Comparison of ENCODE assay signal across 8 mouse cellular contexts in the genomic region with DNA sequence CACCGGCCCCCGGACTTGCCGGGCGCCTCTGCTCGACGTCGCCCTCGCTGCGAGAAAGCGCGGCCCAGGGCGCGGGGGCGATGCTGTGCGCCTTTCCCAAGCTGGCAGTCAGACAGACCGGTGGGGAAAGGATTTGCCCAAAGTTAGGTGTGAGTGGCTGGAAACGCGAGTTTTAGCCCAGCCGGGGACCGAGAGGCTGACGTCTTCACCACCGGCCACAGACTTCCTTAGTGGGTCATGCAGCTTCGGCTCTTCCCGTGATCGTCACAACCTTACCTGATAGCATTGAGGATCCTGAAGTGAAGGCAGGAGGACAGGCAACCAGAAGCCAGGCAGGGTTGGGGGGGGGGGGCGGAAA. TPM values are rescaled to one million over a fixed set of nuclear protein-coding genes. Genes with fewer than 3 reads are reported as not detected.
DNase-seq lines count a peak whose midpoint lies in the region; ATAC-seq and TF ChIP-seq lines count a peak whose summit lies in the region.

No protein-coding gene starts in this region.

- no peak for ATAC-seq in hindbrain, embryonic 13.5 days (ENCODE audit: low FRiP score)

- TF ChIP-seq CTCF in small intestine, adult 2 months (IDR thresholded peaks at IDR 0.05; ENCODE audit: extremely low read depth, insufficient read length, insufficient replicate concordance, low read depth, low read length) = no peak

- H3K4me1 ChIP-seq in heart, embryonic 10.5 days = peaks cover 14% of the 10 kb centered on the region
- peaks cover 26% of the 10 kb centered on the region for H3K4me1 ChIP-seq in hindbrain, embryonic 13.5 days (replicated peaks)
- H3K4me1 ChIP-seq in small intestine, adult 2 months (ENCODE audit: control insufficient read depth, insufficient read depth, insufficient read length, low read length) = peaks cover 7% of the 10 kb centered on the region

- H3K27me3 ChIP-seq in heart, embryonic 10.5 days (ENCODE audit: insufficient read depth, poor library complexity, severe bottlenecking) = no peaks in the 10 kb centered on the region
- H3K27me3 ChIP-seq in hindbrain, embryonic 13.5 days = no peaks in the 10 kb centered on the region
- no peaks in the 10 kb centered on the region for H3K27me3 ChIP-seq in small intestine, adult 2 months (ENCODE audit: control insufficient read depth, insufficient read depth, low read length)

- under 1% methylated on average over 26 of the region's 26 CpGs for WGBS in heart, embryonic 10.5 days
- under 1% methylated on average over 26 of the region's 26 CpGs for WGBS in hindbrain, embryonic 13.5 days
- WGBS in small intestine, adult 2 months = under 1% methylated on average over 26 of the region's 26 CpGs

- peak overlapping the region; percentile 90 for H3K27ac ChIP-seq in heart, embryonic 10.5 days
- H3K27ac ChIP-seq in hindbrain, embryonic 13.5 days = peak overlapping the region; percentile 81
- H3K27ac ChIP-seq in small intestine, adult 2 months (ENCODE audit: insufficient read depth, low read depth, low read length) = peak overlapping the region; percentile 3; the same call in 1 of the 2 replicates

- H3K9ac ChIP-seq in hindbrain, embryonic 13.5 days = peak overlapping the region; percentile 98

- peak overlapping the region; percentile 98 for H3K4me3 ChIP-seq in heart, embryonic 10.5 days
- peak overlapping the region; percentile 97 for H3K4me3 ChIP-seq in hindbrain, embryonic 13.5 days
- peak overlapping the region; percentile 89 for H3K4me3 ChIP-seq in small intestine, adult 2 months (ENCODE audit: low read depth, low read length)

- H3K9me3 ChIP-seq in heart, embryonic 10.5 days = no peaks in the 10 kb centered on the region
- no peaks in the 10 kb centered on the region for H3K9me3 ChIP-seq in hindbrain, embryonic 13.5 days

- no peak for TF ChIP-seq POLR2A in small intestine, adult 2 months (IDR thresholded peaks at IDR 0.05; ENCODE audit: low read depth, low read length)

- DNase-seq in heart, embryonic 10.5 days (ENCODE audit: low spot score) = no peak
- no peak for DNase-seq in heart, adult 8-10 months (ENCODE audit: low spot score)
- DNase-seq in B cell, adult 2 months = peak; percentile 39 to 41
- peak; percentile 14 for DNase-seq in c-Kit-positive CD71-positive TER-119-negative erythroid progenitor cells, embryonic 14.5 days (ENCODE audit: low read depth)
- DNase-seq in lung, postnatal 14 days = peak; percentile 23
- no peak for DNase-seq in cerebellum, adult 9-11 months

- H3K4me2 ChIP-seq in hindbrain, embryonic 13.5 days = peak overlapping the region; percentile 85

- peaks cover 38% of the 10 kb centered on the region for H3K36me3 ChIP-seq in heart, embryonic 10.5 days
- peaks cover 28% of the 10 kb centered on the region for H3K36me3 ChIP-seq in hindbrain, embryonic 13.5 days
- H3K36me3 ChIP-seq in small intestine, adult 2 months (ENCODE audit: control insufficient read depth, insufficient read depth, low read length) = peaks cover 18% of the 10 kb centered on the region

RNA-seq across cellular contexts. Expression of a gene that starts 0.5 kb away (rescaled TPM):
- polyA plus RNA-seq in heart, embryonic 10.5 days (2016; fragmentation: Nextera tagmentation; extraction: Ambion mirVana) = 33.2 and 35.5 TPM in 2 replicates
- 10 to 100 TPM; 26.0 to 30.9 (median 29.3) TPM for total RNA-seq in heart, adult 8-10 months (2022)
- 44.3 and 44.5 TPM in 2 replicates for polyA plus RNA-seq in hindbrain, embryonic 13.5 days (2015; fragmentation: Nextera tagmentation; extraction: Ambion mirVana)
- polyA plus RNA-seq in small intestine, adult 2 months (2012; rRNA removed) = 8.4 and 17.4 TPM in 2 replicates

RNA-seq across cellular contexts. Expression of a gene that starts 0.6 kb away (rescaled TPM):
- 1.5 and 2.6 TPM in 2 replicates for polyA plus RNA-seq in heart, embryonic 10.5 days (2016; fragmentation: Nextera tagmentation; extraction: Ambion mirVana)
- 10 to 100 TPM; 26.3 to 29.6 (median 26.9) TPM for total RNA-seq in heart, adult 8-10 months (2022)
- polyA plus RNA-seq in hindbrain, embryonic 13.5 days (2015; fragmentation: Nextera tagmentation; extraction: Ambion mirVana) = 1.7 and 1.9 TPM in 2 replicates
- 3.4 and 4.1 TPM in 2 replicates for polyA plus RNA-seq in small intestine, adult 2 months (2012; rRNA removed)

RNA-seq across cellular contexts. Expression of a gene that starts 42.1 kb away (rescaled TPM):
- 4.7 and 6.1 TPM in 2 replicates for polyA plus RNA-seq in heart, embryonic 10.5 days (2016; fragmentation: Nextera tagmentation; extraction: Ambion mirVana)
- 100 to 1,000 TPM in 2 of 4 experiments, 10 to 100 TPM in 2; 97.0 to 106 (median 99.0) TPM for total RNA-seq in heart, adult 8-10 months (2022)
- polyA plus RNA-seq in hindbrain, embryonic 13.5 days (2015; fragmentation: Nextera tagmentation; extraction: Ambion mirVana) = 1.7 and 1.8 TPM in 2 replicates
- polyA plus RNA-seq in small intestine, adult 2 months (2012; rRNA removed) = 4.4 and 6.7 TPM in 2 replicates

RNA-seq across cellular contexts. Expression of a gene that starts 50.3 kb away (rescaled TPM):
- 38.2 and 46.8 TPM in 2 replicates for polyA plus RNA-seq in heart, embryonic 10.5 days (2016; fragmentation: Nextera tagmentation; extraction: Ambion mirVana)
- total RNA-seq in heart, adult 8-10 months (2022) = 100 to 1,000 TPM; 143 to 153 (median 147) TPM
- polyA plus RNA-seq in hindbrain, embryonic 13.5 days (2015; fragmentation: Nextera tagmentation; extraction: Ambion mirVana) = 60.9 and 68.3 TPM in 2 replicates
- 68.5 and 108 TPM in 2 replicates for polyA plus RNA-seq in small intestine, adult 2 months (2012; rRNA removed)

Comparison
In these comparisons a context has a peak if more than half of its experiments do, and no peak if none do; other contexts are left out.
1. DNase-seq: peak in B cell, adult 2 months (2 of 2), c-Kit-positive CD71-positive TER-119-negative erythroid progenitor cells, embryonic 14.5 days (single experiment) and lung, postnatal 14 days (single experiment); none in heart, embryonic 10.5 days (single experiment), heart, adult 8-10 months (single experiment) and cerebellum, adult 9-11 months (single experiment).
2. H3K27ac ChIP-seq: peak in every context shown above with its lines; median percentile 90 in heart, embryonic 10.5 days; 81 in hindbrain, embryonic 13.5 days; 3 in small intestine, adult 2 months.
3. Peak in every context shown above with its lines, with median percentiles within 50 percentile points of each other: H3K4me3 ChIP-seq.